Mouse (Mus musculus) midbrain, postnatal 0 days (tissue): Measurements from ENCODE around the gene E130218I03Rik. TPM values are rescaled to one million over a fixed set of nuclear protein-coding genes. Genes with fewer than 3 reads are reported as not detected.
A peak's percentile ranks its signal among the peaks of the same experiment; 100 is the strongest.

Source experiments
- ATAC-seq: fragments of 200-750 bp; cut with Nextera tagmentation; 2 replicates; pipeline ENCODE4 v1.8.0; 2017; ENCODE audit warnings: moderate number of reproducible peaks, mild to moderate bottlenecking, moderate TSS enrichment, moderate library complexity; ENCODE audit not compliant: low FRiP score
- DNase-seq: peaks from one replicate; pipeline ENCODE4 v3.0.0-alpha.2; 2015; ENCODE audit warnings: low spot score
- H3K27ac ChIP-seq: fragments of 300-500 bp; sonication (generic); 2 replicates; pipeline ENCODE4 v1.5.1; 2014; ENCODE audit warnings: low read depth, mild to moderate bottlenecking, low read length, mixed read lengths
- H3K27me3 ChIP-seq: fragments of 300-500 bp; sonication (generic); 2 replicates; pipeline ENCODE4 v1.6.1; 2014; ENCODE audit warnings: low read length, control low read depth, mixed read lengths; ENCODE audit not compliant: insufficient read depth
- H3K36me3 ChIP-seq: fragments of 300-500 bp; sonication (generic); 2 replicates; pipeline ENCODE4 v1.6.1; 2014; ENCODE audit warnings: low read length, control low read depth, mixed read lengths; ENCODE audit not compliant: insufficient read depth
- H3K4me1 ChIP-seq: fragments of 300-500 bp; sonication (generic); 2 replicates; pipeline ENCODE4 v1.6.1; 2014; ENCODE audit warnings: mild to moderate bottlenecking, control low read depth, antibody characterized with exemption, low read length, mixed read lengths; ENCODE audit not compliant: insufficient read depth
- H3K4me2 ChIP-seq: fragments of 300-500 bp; sonication (generic); 2 replicates; pipeline ENCODE4 v1.6.1; 2014; ENCODE audit warnings: low read depth, mild to moderate bottlenecking, low read length, mixed read lengths; ENCODE audit not compliant: poor library complexity, severe bottlenecking
- H3K4me3 ChIP-seq: fragments of 300-500 bp; sonication (generic); 2 replicates; pipeline ENCODE4 v1.5.1; 2014; ENCODE audit warnings: low read depth, mild to moderate bottlenecking, low read length, moderate library complexity
- H3K9ac ChIP-seq: fragments of 300-500 bp; sonication (generic); replicated peaks from 2 replicates; pipeline ENCODE4 v1.6.1; 2014; ENCODE audit warnings: mild to moderate bottlenecking, low read length, moderate library complexity, mixed read lengths; ENCODE audit not compliant: poor library complexity, severe bottlenecking
- H3K9me3 ChIP-seq: fragments of 300-500 bp; sonication (generic); 2 replicates; pipeline ENCODE4 v1.6.1; 2016; ENCODE audit warnings: low read length, control low read depth
- CTCF ChIP-seq: IDR thresholded peaks from 2 replicates; pipeline ENCODE4 v1.5.1; 2016; ENCODE audit warnings: antibody characterized with exemption, mild to moderate bottlenecking
- WGBS: fragments of 180-500 bp; shearing (Covaris S2); extraction: QIAGEN DNeasy Blood & Tissue Kit; methylation state at CpG from one replicate; pipeline ENCODE4 v1.1.7; 2014; 5-methylcytosine and 5-hydroxymethylcytosine counted together
- polyA plus RNA-seq: library from polyadenylated mRNA; unstranded; fragments of >200 nt; fragmentation: Nextera tagmentation; extraction: Ambion mirVana; gene quantifications from 2 replicates; pipeline ENCODE4 v1.2.1, GENCODE M21; 2015
- total RNA-seq: library from RNA; depleted of rRNA; stranded (reverse); fragments of >200 nt; gene quantifications from 2 replicates; pipeline ENCODE4 v1.2.3, GENCODE M21; 2014

The E130218I03Rik gene
- total and polyA plus RNA-seq, 2 experiments from 2014 or later: 0.31 TPM; not detected in 1

GRCm38 (mm10) chr4:134250116-134250929, 6.9 kb downstream of the E130218I03Rik start:
- ATAC-seq (no peak), DNase-seq (no peak)
- peak overlapping the region; percentile 77 for H3K4me2 ChIP-seq
- H3K9ac ChIP-seq: peak overlapping the region; percentile 66; the same call in 1 of the 2 replicates
- H3K36me3 ChIP-seq: no peaks in the 10 kb centered on the region
- H3K4me3 ChIP-seq: peak overlapping the region; percentile 55
- H3K27ac ChIP-seq: no peak overlapping the region
- 6% methylated on average over 27 of the region's 27 CpGs for WGBS
- H3K9me3 ChIP-seq: no peaks in the 10 kb centered on the region
- 0 out of 2 replicates have a peak, but pooled peaks cover 7% of the 10 kb centered on the region for H3K4me1 ChIP-seq
- TF ChIP-seq CTCF: no peak
- H3K27me3 ChIP-seq: peaks cover 38% of the 10 kb centered on the region

- peak overlapping the region; percentile 77 for H3K4me2 ChIP-seq
- ATAC-seq (no peak), DNase-seq (no peak)
- peak overlapping the region; percentile 55 for H3K4me3 ChIP-seq
- 5% methylated on average over 10 of the region's 10 CpGs for WGBS
- H3K9me3 ChIP-seq: no peaks in the 10 kb centered on the region
- 0 out of 2 replicates have a peak, but pooled peaks cover 7% of the 10 kb centered on the region for H3K4me1 ChIP-seq
- H3K27me3 ChIP-seq: peaks cover 41% of the 10 kb centered on the region
- H3K27ac ChIP-seq: peak overlapping the region; percentile 78
- peak overlapping the region; percentile 66; the same call in 1 of the 2 replicates for H3K9ac ChIP-seq
- no peak for TF ChIP-seq CTCF
- no peaks in the 10 kb centered on the region for H3K36me3 ChIP-seq
Measured at GRCm38 (mm10) chr4:134250930-134251240, 7.4 kb downstream of the E130218I03Rik start.

GRCm38 (mm10) chr4:134251241-134252130, 8.0 kb downstream of the E130218I03Rik start:
- H3K4me2 ChIP-seq: peak overlapping the region; percentile 77
- DNase-seq (peak; percentile 79), ATAC-seq (peak; percentile 63)
- no peaks in the 10 kb centered on the region for H3K36me3 ChIP-seq
- peak overlapping the region; percentile 55 for H3K4me3 ChIP-seq
- under 1% methylated on average over 86 of the region's 91 CpGs for WGBS
- no peak for TF ChIP-seq CTCF
- peak overlapping the region; percentile 66 for H3K9ac ChIP-seq
- no peaks in the 10 kb centered on the region for H3K9me3 ChIP-seq
- H3K27ac ChIP-seq: peak overlapping the region; percentile 78
- H3K27me3 ChIP-seq: peaks cover 41% of the 10 kb centered on the region
- H3K4me1 ChIP-seq: 0 out of 2 replicates have a peak, but pooled peaks cover 7% of the 10 kb centered on the region

DNA sequence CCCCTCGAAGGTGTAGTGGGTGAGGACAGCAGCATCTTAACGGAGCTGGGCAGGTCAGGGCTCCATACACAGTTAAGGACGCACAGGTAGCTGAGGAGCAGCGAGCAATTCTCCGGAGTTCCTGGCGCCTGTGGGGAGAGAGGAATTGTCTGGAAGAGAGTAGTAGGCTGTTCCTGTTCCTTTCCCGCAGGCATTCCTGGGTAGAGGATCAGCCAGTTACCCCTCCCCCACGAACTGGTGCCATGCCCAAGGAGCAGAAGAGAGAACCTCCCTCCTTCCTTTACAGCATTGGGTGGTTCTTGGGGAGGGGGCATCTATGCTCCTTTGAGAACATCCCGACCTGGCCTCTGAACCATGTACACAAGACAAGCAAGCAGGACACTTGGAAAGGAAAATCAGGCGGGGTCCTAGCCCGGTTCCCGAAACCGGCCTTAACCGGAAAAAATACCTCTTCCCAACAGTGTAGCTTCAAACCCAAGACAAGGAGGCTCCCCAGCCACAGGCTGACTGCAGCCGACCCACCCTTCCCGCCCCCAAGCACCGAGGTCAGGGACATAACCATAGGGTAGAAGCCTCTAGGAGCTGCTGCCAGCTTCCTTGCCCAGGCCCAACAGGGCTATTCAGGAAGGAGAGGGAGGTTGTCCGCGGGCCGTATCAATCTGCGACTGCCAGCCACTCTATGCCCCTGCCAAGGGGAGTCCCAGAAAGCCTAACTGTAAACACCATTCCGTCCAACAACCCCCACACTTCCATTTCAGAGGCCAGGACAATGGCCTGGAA, 8.9 kb downstream of the E130218I03Rik start:
- H3K36me3 ChIP-seq: no peaks in the 10 kb centered on the region
- no peak for TF ChIP-seq CTCF
- peak overlapping the region; percentile 66 for H3K9ac ChIP-seq
- H3K4me2 ChIP-seq: peak overlapping the region; percentile 77
- H3K27ac ChIP-seq: peak overlapping the region; percentile 78
- H3K27me3 ChIP-seq: peaks cover 41% of the 10 kb centered on the region
- H3K4me3 ChIP-seq: peak overlapping the region; percentile 55
- ATAC-seq: 0 out of 2 replicates have a peak, but pooled peaks have one; percentile 1
- H3K4me1 ChIP-seq: 0 out of 2 replicates have a peak, but pooled peaks cover 7% of the 10 kb centered on the region
- 8% methylated on average over 22 of the region's 22 CpGs for WGBS
- no peaks in the 10 kb centered on the region for H3K9me3 ChIP-seq
- DNase-seq: no peak

GRCm38 (mm10) chr4:134252911-134253721, 9.7 kb downstream of the E130218I03Rik start:
- no peak for TF ChIP-seq CTCF
- H3K4me3 ChIP-seq: peak overlapping the region; percentile 55
- no peak overlapping the region for H3K9ac ChIP-seq
- ATAC-seq (no peak), DNase-seq (no peak)
- H3K27ac ChIP-seq: no peak overlapping the region
- no peaks in the 10 kb centered on the region for H3K36me3 ChIP-seq
- peaks cover 33% of the 10 kb centered on the region for H3K27me3 ChIP-seq
- H3K4me1 ChIP-seq: 0 out of 2 replicates have a peak, but pooled peaks cover 7% of the 10 kb centered on the region
- H3K4me2 ChIP-seq: peak overlapping the region; percentile 77; the same call in 1 of the 2 replicates
- H3K9me3 ChIP-seq: no peaks in the 10 kb centered on the region
- 14% methylated on average over 15 of the region's 15 CpGs for WGBS
